Mouse (Mus musculus): Measurements from ENCODE around the gene Tnr. TPM values are rescaled to one million over a fixed set of nuclear protein-coding genes. Genes with fewer than 3 reads are reported as not detected.
A peak's percentile ranks its signal among the peaks of the same experiment; 100 is the strongest.

Tnr gene
- polyA plus RNA-seq, 1 experiment from 2014 or later = not detected

GRCm38 (mm10) chr1:159796021-159796420, 272.5 kb downstream of the Tnr start:
- Histone ChIP-seq H3K4me2 (ENCODE audit: low read length) (no peak overlapping the region), H3K27me3 (ENCODE audit: control insufficient read depth, insufficient read depth, low read length) (no peaks in the 10 kb centered on the region), H3K9me3 (ENCODE audit: control insufficient read depth, low read length) (no peaks in the 10 kb centered on the region), H3K27ac (replicated peaks in 1 of 2; ENCODE audit: control insufficient read depth in 1 of 2, insufficient read depth in 1 of 2, low read depth in 2 of 2, low read length in 2 of 2) (no peak overlapping the region), H3K9ac (ENCODE audit: low read length) (no peak overlapping the region), H3K36me3 (ENCODE audit: control insufficient read depth, insufficient read depth, low read length) (no peaks in the 10 kb centered on the region), H3K4me1 (ENCODE audit: control insufficient read depth in 2 of 2, insufficient read depth in 2 of 2, low read length in 2 of 2) (no peaks in the 10 kb centered on the region), H3K4me3 (ENCODE audit: control insufficient read depth in 1 of 2, insufficient read depth in 1 of 2, low read depth in 1 of 2, low read length in 2 of 2) (no peak overlapping the region)
- 60% methylated on average over 2 of the region's 2 CpGs for WGBS
- ATAC-seq (ENCODE audit: insufficient number of reproducible peaks, insufficient read depth, low FRiP score, low read depth) = no peak

GRCm38 (mm10) chr1:159800366-159800765, 276.8 kb downstream of the Tnr start:
- no peak overlapping the region for H3K27ac ChIP-seq (replicated peaks in 1 of 2; ENCODE audit: control insufficient read depth in 1 of 2, insufficient read depth in 1 of 2, low read depth in 2 of 2, low read length in 2 of 2)
- H3K4me1 ChIP-seq (ENCODE audit: control insufficient read depth in 2 of 2, insufficient read depth in 2 of 2, low read length in 2 of 2) = no peaks in the 10 kb centered on the region
- H3K9me3 ChIP-seq (ENCODE audit: control insufficient read depth, low read length) = no peaks in the 10 kb centered on the region
- H3K9ac ChIP-seq (ENCODE audit: low read length) = no peak overlapping the region
- no peaks in the 10 kb centered on the region for H3K36me3 ChIP-seq (ENCODE audit: control insufficient read depth, insufficient read depth, low read length)
- H3K4me2 ChIP-seq (ENCODE audit: low read length) = no peak overlapping the region
- no peaks in the 10 kb centered on the region for H3K27me3 ChIP-seq (ENCODE audit: control insufficient read depth, insufficient read depth, low read length)
- no peak for ATAC-seq (ENCODE audit: insufficient number of reproducible peaks, insufficient read depth, low FRiP score, low read depth)
- 83% methylated on average over 5 of the region's 5 CpGs for WGBS
- no peak overlapping the region for H3K4me3 ChIP-seq (ENCODE audit: control insufficient read depth in 1 of 2, insufficient read depth in 1 of 2, low read depth in 1 of 2, low read length in 2 of 2)

DNA sequence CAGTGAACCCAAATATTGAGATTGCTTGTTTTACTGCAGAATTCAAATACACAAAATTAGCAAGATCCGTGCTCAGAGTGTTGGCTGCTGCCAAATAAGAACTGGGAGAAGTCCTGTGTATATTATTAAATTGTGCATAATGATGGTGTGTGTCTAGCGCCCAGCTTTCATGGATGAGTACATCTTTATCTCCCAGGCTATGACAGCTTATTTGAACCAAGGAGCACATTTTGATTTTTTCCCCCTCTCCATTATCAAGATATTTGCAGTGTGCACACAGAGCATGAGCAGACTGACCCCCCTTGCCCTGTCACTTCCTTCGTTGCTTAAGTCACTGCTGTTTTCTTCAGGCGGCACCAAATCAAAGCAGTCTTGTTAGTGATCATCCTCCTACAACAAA, 278.2 kb downstream of the Tnr start:
- WGBS = 71% methylated on average over 4 of the region's 4 CpGs

DNA sequence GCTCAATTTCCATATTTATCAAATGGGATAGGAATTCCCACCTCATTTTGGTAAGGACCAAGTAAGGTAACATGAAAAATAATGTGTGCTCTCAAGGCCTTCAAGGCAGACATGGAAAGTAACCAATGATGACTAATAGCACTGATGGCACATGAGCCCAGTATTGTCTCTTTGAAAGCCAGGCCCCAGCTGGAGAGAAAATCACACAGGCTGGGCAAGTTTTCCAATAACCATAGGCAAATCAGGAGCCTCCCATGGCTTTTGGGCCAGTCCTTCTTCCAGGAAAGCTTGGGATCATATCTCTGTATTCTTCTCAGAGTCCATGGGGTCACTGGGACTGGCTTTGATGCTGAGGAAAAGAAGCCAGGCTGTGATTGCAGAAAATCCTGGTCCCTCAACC, 280.1 kb downstream of the Tnr start:
- ATAC-seq (ENCODE audit: insufficient number of reproducible peaks, insufficient read depth, low FRiP score, low read depth) = no peak
- H3K9ac ChIP-seq (ENCODE audit: low read length) = no peak overlapping the region
- no peaks in the 10 kb centered on the region for H3K36me3 ChIP-seq (ENCODE audit: control insufficient read depth, insufficient read depth, low read length)
- H3K27me3 ChIP-seq (ENCODE audit: control insufficient read depth, insufficient read depth, low read length) = no peaks in the 10 kb centered on the region
- no peaks in the 10 kb centered on the region for H3K4me1 ChIP-seq (ENCODE audit: control insufficient read depth in 2 of 2, insufficient read depth in 2 of 2, low read length in 2 of 2)
- no peaks in the 10 kb centered on the region for H3K9me3 ChIP-seq (ENCODE audit: control insufficient read depth, low read length)
- no peak overlapping the region for H3K4me2 ChIP-seq (ENCODE audit: low read length)
- no peak overlapping the region for H3K27ac ChIP-seq (replicated peaks in 1 of 2; ENCODE audit: control insufficient read depth in 1 of 2, insufficient read depth in 1 of 2, low read depth in 2 of 2, low read length in 2 of 2)
- no peak overlapping the region for H3K4me3 ChIP-seq (ENCODE audit: control insufficient read depth in 1 of 2, insufficient read depth in 1 of 2, low read depth in 1 of 2, low read length in 2 of 2)

More for the DNA sequence above, 278.2 kb downstream of the Tnr start:
- ATAC-seq (ENCODE audit: insufficient number of reproducible peaks, insufficient read depth, low FRiP score, low read depth) = no peak
- no peak overlapping the region for H3K9ac ChIP-seq (ENCODE audit: low read length)
- H3K4me3 ChIP-seq (ENCODE audit: control insufficient read depth in 1 of 2, insufficient read depth in 1 of 2, low read depth in 1 of 2, low read length in 2 of 2) = no peak overlapping the region
- H3K4me2 ChIP-seq (ENCODE audit: low read length) = no peak overlapping the region
- H3K9me3 ChIP-seq (ENCODE audit: control insufficient read depth, low read length) = no peaks in the 10 kb centered on the region
- H3K36me3 ChIP-seq (ENCODE audit: control insufficient read depth, insufficient read depth, low read length) = no peaks in the 10 kb centered on the region
- H3K4me1 ChIP-seq (ENCODE audit: control insufficient read depth in 2 of 2, insufficient read depth in 2 of 2, low read length in 2 of 2) = no peaks in the 10 kb centered on the region
- H3K27ac ChIP-seq (replicated peaks in 1 of 2; ENCODE audit: control insufficient read depth in 1 of 2, insufficient read depth in 1 of 2, low read depth in 2 of 2, low read length in 2 of 2) = no peak overlapping the region
- H3K27me3 ChIP-seq (ENCODE audit: control insufficient read depth, insufficient read depth, low read length) = no peaks in the 10 kb centered on the region

DNA sequence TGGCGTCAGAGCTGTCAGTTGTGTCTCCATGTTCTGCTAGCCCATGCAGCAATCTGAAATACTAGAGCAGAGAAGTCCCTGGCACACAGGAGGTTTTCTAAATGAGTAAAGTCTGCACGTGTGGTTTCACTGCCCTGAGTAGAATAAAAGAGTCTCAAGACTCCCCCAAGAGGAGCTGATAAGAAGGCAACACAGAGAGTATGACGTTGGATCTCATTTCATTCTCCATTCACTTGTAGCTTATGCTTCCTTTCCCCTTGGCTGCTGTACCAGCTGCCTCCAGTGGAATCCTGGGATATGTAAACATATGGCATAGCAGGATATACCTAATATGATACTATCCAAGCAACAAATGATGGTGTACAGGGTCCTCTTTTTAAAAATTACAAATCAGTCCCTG, 285.9 kb downstream of the Tnr start:
- Histone ChIP-seq H3K9ac (ENCODE audit: low read length) (no peak overlapping the region), H3K9me3 (ENCODE audit: control insufficient read depth, low read length) (no peaks in the 10 kb centered on the region), H3K4me3 (ENCODE audit: control insufficient read depth in 1 of 2, insufficient read depth in 1 of 2, low read depth in 1 of 2, low read length in 2 of 2) (no peak overlapping the region), H3K4me1 (ENCODE audit: control insufficient read depth in 2 of 2, insufficient read depth in 2 of 2, low read length in 2 of 2) (no peaks in the 10 kb centered on the region), H3K27ac (replicated peaks in 1 of 2; ENCODE audit: control insufficient read depth in 1 of 2, insufficient read depth in 1 of 2, low read depth in 2 of 2, low read length in 2 of 2) (no peak overlapping the region), H3K27me3 (ENCODE audit: control insufficient read depth, insufficient read depth, low read length) (no peaks in the 10 kb centered on the region), H3K36me3 (ENCODE audit: control insufficient read depth, insufficient read depth, low read length) (no peaks in the 10 kb centered on the region), H3K4me2 (ENCODE audit: low read length) (no peak overlapping the region)
- ATAC-seq (ENCODE audit: insufficient number of reproducible peaks, insufficient read depth, low FRiP score, low read depth) = no peak
- WGBS = 35% methylated on average over 3 of the region's 3 CpGs

DNA sequence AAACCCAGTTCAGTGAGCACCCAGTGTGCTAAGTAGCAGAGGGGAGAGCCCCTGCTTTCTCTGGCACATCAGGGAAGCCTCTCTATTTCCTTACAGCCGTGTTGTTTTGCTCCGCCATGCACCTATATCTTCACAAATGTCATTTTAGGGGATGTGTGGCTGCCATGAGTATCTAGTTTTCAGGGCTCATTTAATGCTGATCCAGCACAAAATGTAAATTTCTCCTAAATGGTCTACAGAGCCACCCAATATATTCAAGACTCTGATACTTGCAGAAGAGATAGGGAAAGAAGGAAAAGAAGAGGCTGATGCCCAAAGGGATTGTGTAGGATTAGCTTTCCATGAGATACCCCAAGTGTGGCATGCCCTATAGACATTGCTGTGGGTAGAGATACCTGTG, 288.2 kb downstream of the Tnr start:
- Histone ChIP-seq H3K27me3 (ENCODE audit: control insufficient read depth, insufficient read depth, low read length) (no peaks in the 10 kb centered on the region), H3K36me3 (ENCODE audit: control insufficient read depth, insufficient read depth, low read length) (no peaks in the 10 kb centered on the region), H3K4me1 (ENCODE audit: control insufficient read depth in 2 of 2, insufficient read depth in 2 of 2, low read length in 2 of 2) (no peaks in the 10 kb centered on the region), H3K4me3 (ENCODE audit: control insufficient read depth in 1 of 2, insufficient read depth in 1 of 2, low read depth in 1 of 2, low read length in 2 of 2) (no peak overlapping the region), H3K27ac (replicated peaks in 1 of 2; ENCODE audit: control insufficient read depth in 1 of 2, insufficient read depth in 1 of 2, low read depth in 2 of 2, low read length in 2 of 2) (no peak overlapping the region), H3K9ac (ENCODE audit: low read length) (no peak overlapping the region), H3K4me2 (ENCODE audit: low read length) (no peak overlapping the region), H3K9me3 (ENCODE audit: control insufficient read depth, low read length) (no peaks in the 10 kb centered on the region)
- WGBS = 79% methylated on average over 2 of the region's 2 CpGs
- ATAC-seq (ENCODE audit: insufficient number of reproducible peaks, insufficient read depth, low FRiP score, low read depth) = no peak

DNA sequence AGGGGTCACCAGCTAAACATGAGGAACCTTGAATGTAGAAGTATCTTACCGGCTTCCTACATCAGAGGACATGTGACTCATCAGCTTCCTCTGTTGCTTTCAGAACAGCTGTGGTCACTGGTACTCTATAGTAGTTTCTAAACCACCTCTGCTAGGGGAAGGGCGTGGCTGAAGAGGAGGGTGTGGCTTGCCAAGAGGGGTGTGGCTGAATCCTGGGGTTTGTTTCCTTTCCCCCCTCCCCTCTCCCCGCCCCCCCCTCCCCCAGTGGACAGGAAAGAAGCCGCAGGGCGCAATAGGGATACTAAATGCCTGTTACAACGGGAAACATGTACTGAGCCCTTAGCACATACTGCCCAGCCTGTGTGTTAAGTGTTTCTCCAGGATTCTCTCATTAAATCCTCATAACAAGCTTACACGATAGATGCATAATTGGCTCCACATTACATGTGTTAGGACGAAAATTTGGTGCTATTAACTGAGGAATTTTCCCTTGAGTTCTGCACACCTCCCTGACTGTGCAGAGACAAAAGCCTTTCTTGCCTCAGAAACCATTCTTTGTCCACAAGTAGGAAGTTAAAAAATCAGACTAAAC, 289.3 kb downstream of the Tnr start:
- Histone ChIP-seq H3K4me1 (ENCODE audit: control insufficient read depth in 2 of 2, insufficient read depth in 2 of 2, low read length in 2 of 2) (no peaks in the 10 kb centered on the region), H3K9ac (ENCODE audit: low read length) (no peak overlapping the region), H3K27ac (replicated peaks in 1 of 2; ENCODE audit: control insufficient read depth in 1 of 2, insufficient read depth in 1 of 2, low read depth in 2 of 2, low read length in 2 of 2) (no peak overlapping the region), H3K4me2 (ENCODE audit: low read length) (peak overlapping the region; percentile 11; the same call in 1 of the 2 replicates), H3K36me3 (ENCODE audit: control insufficient read depth, insufficient read depth, low read length) (no peaks in the 10 kb centered on the region), H3K27me3 (ENCODE audit: control insufficient read depth, insufficient read depth, low read length) (no peaks in the 10 kb centered on the region), H3K4me3 (ENCODE audit: control insufficient read depth in 1 of 2, insufficient read depth in 1 of 2, low read depth in 1 of 2, low read length in 2 of 2) (no peak overlapping the region), H3K9me3 (ENCODE audit: control insufficient read depth, low read length) (no peaks in the 10 kb centered on the region)
- no peak for ATAC-seq (ENCODE audit: insufficient number of reproducible peaks, insufficient read depth, low FRiP score, low read depth)
- WGBS = 4% methylated on average over 7 of the region's 8 CpGs

DNA sequence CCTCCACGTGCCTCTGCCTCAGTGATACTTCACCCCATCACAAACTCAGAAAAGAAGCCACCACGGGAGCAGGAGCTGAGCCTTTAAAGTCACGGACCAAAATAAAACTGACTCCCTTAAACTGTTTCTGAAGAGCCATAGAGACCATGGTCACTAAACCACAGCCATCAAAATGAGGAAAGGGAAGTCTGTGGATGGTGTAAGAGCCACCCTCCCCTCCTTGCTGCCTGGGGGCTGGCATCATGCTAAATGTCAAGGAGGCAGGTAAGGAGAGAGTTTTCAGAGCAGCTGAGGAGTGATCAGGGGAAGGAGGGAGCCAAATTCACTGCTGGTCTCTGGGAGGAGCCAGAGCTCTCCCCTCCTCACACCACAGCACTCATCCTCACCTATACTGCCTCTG, 290.8 kb downstream of the Tnr start:
- no peak overlapping the region for H3K9ac ChIP-seq (ENCODE audit: low read length)
- H3K27me3 ChIP-seq (ENCODE audit: control insufficient read depth, insufficient read depth, low read length) = no peaks in the 10 kb centered on the region
- H3K9me3 ChIP-seq (ENCODE audit: control insufficient read depth, low read length) = no peaks in the 10 kb centered on the region
- H3K4me1 ChIP-seq (ENCODE audit: control insufficient read depth in 2 of 2, insufficient read depth in 2 of 2, low read length in 2 of 2) = no peaks in the 10 kb centered on the region
- no peaks in the 10 kb centered on the region for H3K36me3 ChIP-seq (ENCODE audit: control insufficient read depth, insufficient read depth, low read length)
- no peak overlapping the region for H3K4me2 ChIP-seq (ENCODE audit: low read length)
- no peak overlapping the region for H3K27ac ChIP-seq (replicated peaks in 1 of 2; ENCODE audit: control insufficient read depth in 1 of 2, insufficient read depth in 1 of 2, low read depth in 2 of 2, low read length in 2 of 2)
- WGBS = 29% methylated on average over 3 of the region's 3 CpGs
- no peak for ATAC-seq (ENCODE audit: insufficient number of reproducible peaks, insufficient read depth, low FRiP score, low read depth)
- no peak overlapping the region for H3K4me3 ChIP-seq (ENCODE audit: control insufficient read depth in 1 of 2, insufficient read depth in 1 of 2, low read depth in 1 of 2, low read length in 2 of 2)
